Mouse (Mus musculus) intestine, embryonic 15.5 days (tissue): ENCODE data around the gene Banf1. TPM values are rescaled to one million over a fixed set of nuclear protein-coding genes. Genes with fewer than 3 reads are reported as not detected.

ENCODE experiments used
- ATAC-seq: fragments of 200-750 bp; cut with Nextera tagmentation; 2 replicates; pipeline ENCODE4 v1.8.0; 2017; ENCODE audit warnings: moderate TSS enrichment, moderate library complexity
- H3K27ac ChIP-seq: fragments of 300-500 bp; sonication (generic); 2 replicates; pipeline ENCODE4 v1.5.1; 2015; ENCODE audit warnings: mild to moderate bottlenecking, inconsistent platforms
- H3K27me3 ChIP-seq: fragments of 300-500 bp; sonication (generic); replicated peaks from 2 replicates; pipeline ENCODE4 v1.6.1; 2015; ENCODE audit warnings: inconsistent platforms
- H3K36me3 ChIP-seq: fragments of 300-500 bp; sonication (generic); 2 replicates; pipeline ENCODE4 v1.6.1; 2015; ENCODE audit warnings: inconsistent platforms
- H3K4me1 ChIP-seq: fragments of 300-500 bp; sonication (generic); replicated peaks from 2 replicates; pipeline ENCODE4 v1.6.1; 2015; ENCODE audit warnings: inconsistent platforms
- H3K4me2 ChIP-seq: fragments of 300-500 bp; sonication (generic); replicated peaks from 2 replicates; pipeline ENCODE4 v1.6.1; 2015; ENCODE audit warnings: mild to moderate bottlenecking, inconsistent platforms
- H3K4me3 ChIP-seq: fragments of 300-500 bp; sonication (generic); replicated peaks from 2 replicates; pipeline ENCODE4 v1.5.1; 2015; ENCODE audit warnings: inconsistent platforms
- H3K9ac ChIP-seq: fragments of 300-500 bp; sonication (generic); 2 replicates; pipeline ENCODE4 v1.6.1; 2015; ENCODE audit warnings: inconsistent platforms
- H3K9me3 ChIP-seq: fragments of 300-500 bp; sonication (generic); 2 replicates; pipeline ENCODE4 v1.6.1; 2016; ENCODE audit warnings: inconsistent platforms
- WGBS: fragments of 180-500 bp; shearing (Covaris S2); methylation state at CpG from one replicate; pipeline ENCODE4 v1.1.7; 2015; 5-methylcytosine and 5-hydroxymethylcytosine counted together
- polyA plus RNA-seq: library from polyadenylated mRNA; unstranded; fragments of >200 nt; fragmentation: Nextera tagmentation; extraction: Ambion mirVana; gene quantifications from 2 replicates; pipeline ENCODE4 v1.2.1, GENCODE M21; 2015

Banf1 gene
- polyA plus RNA-seq, 1 experiment from 2014 or later: 474 TPM

- no peak overlapping the region for H3K4me2 ChIP-seq
- no peak for ATAC-seq
These were observed 21.5 kb downstream of the Banf1 start for GRCm38 (mm10) chr19:5345297-5346131.

GRCm38 (mm10) chr19:5341360-5341759, 25.6 kb downstream of the Banf1 start:
- Histone ChIP-seq H3K9me3 (no peaks in the 10 kb centered on the region), H3K9ac (no peak overlapping the region), H3K36me3 (no peaks in the 10 kb centered on the region), H3K4me1 (no peaks in the 10 kb centered on the region), H3K27me3 (no peaks in the 10 kb centered on the region), H3K4me3 (no peak overlapping the region), H3K27ac (no peak overlapping the region), H3K4me2 (no peak overlapping the region)
- ATAC-seq: no peak
- 90% methylated on average over 7 of the region's 7 CpGs for whole genome bisulfite sequencing

More at GRCm38 (mm10) chr19:5345297-5346131, 21.5 kb downstream of the Banf1 start:
- Histone ChIP-seq H3K9me3 (no peaks in the 10 kb centered on the region), H3K27ac (no peak overlapping the region), H3K4me1 (peaks cover 4% of the 10 kb centered on the region; the same call in 1 of the 2 replicates), H3K9ac (no peak overlapping the region), H3K27me3 (no peaks in the 10 kb centered on the region), H3K36me3 (no peaks in the 10 kb centered on the region), H3K4me3 (no peak overlapping the region)
- WGBS: 70% methylated on average over 6 of the region's 6 CpGs

- H3K27ac ChIP-seq: no peak overlapping the region
- no peak for ATAC-seq
- no peaks in the 10 kb centered on the region for H3K27me3 ChIP-seq
- WGBS: 20% methylated on average over 5 of the region's 5 CpGs
- H3K36me3 ChIP-seq: no peaks in the 10 kb centered on the region
- no peaks in the 10 kb centered on the region for H3K4me1 ChIP-seq
- H3K4me3 ChIP-seq: no peak overlapping the region
- H3K9ac ChIP-seq: no peak overlapping the region
- H3K9me3 ChIP-seq: no peaks in the 10 kb centered on the region
- H3K4me2 ChIP-seq: no peak overlapping the region
These were observed 29.0 kb downstream of the Banf1 start for GRCm38 (mm10) chr19:5337975-5338374.

GRCm38 (mm10) chr19:5335441-5335840, 31.5 kb downstream of the Banf1 start, which contains the start of gene Catsper1:
TSS of gene Catsper1 (plus strand) at chr19:5335741.
- H3K36me3 ChIP-seq: no peaks in the 10 kb centered on the region
- WGBS: 86% methylated on average over 6 of the region's 6 CpGs
- H3K4me2 ChIP-seq: no peak within 1 kb of the TSS
- ATAC-seq: no peak
- no peaks in the 10 kb centered on the region for H3K9me3 ChIP-seq
- H3K4me1 ChIP-seq: no peaks in the 10 kb centered on the region
- H3K27me3 ChIP-seq: no peaks in the 10 kb centered on the region
- no peak within 1 kb of the TSS for H3K27ac ChIP-seq
- no peak within 1 kb of the TSS for H3K4me3 ChIP-seq
- no peak within 1 kb of the TSS for H3K9ac ChIP-seq

GRCm38 (mm10) chr19:5334741-5335140, 32.2 kb downstream of the Banf1 start:
- H3K9me3 ChIP-seq: no peaks in the 10 kb centered on the region
- no peak overlapping the region for H3K9ac ChIP-seq
- H3K36me3 ChIP-seq: no peaks in the 10 kb centered on the region
- H3K27me3 ChIP-seq: no peaks in the 10 kb centered on the region
- H3K4me1 ChIP-seq: no peaks in the 10 kb centered on the region
- H3K27ac ChIP-seq: no peak overlapping the region
- ATAC-seq: no peak
- H3K4me3 ChIP-seq: no peak overlapping the region
- 72% methylated on average over 5 of the region's 5 CpGs for WGBS
- no peak overlapping the region for H3K4me2 ChIP-seq

GRCm38 (mm10) chr19:5327970-5328369, 39.0 kb downstream of the Banf1 start:
- no peak overlapping the region for H3K9ac ChIP-seq
- no peaks in the 10 kb centered on the region for H3K9me3 ChIP-seq
- 71% methylated on average over 19 of the region's 19 CpGs for WGBS
- no peaks in the 10 kb centered on the region for H3K36me3 ChIP-seq
- no peak overlapping the region for H3K4me3 ChIP-seq
- no peak overlapping the region for H3K4me2 ChIP-seq
- no peak for ATAC-seq
- no peaks in the 10 kb centered on the region for H3K27me3 ChIP-seq
- H3K27ac ChIP-seq: no peak overlapping the region
- H3K4me1 ChIP-seq: no peaks in the 10 kb centered on the region

GRCm38 (mm10) chr19:5323801-5324200, 43.2 kb downstream of the Banf1 start:
- H3K27me3 ChIP-seq: no peaks in the 10 kb centered on the region
- no peaks in the 10 kb centered on the region for H3K36me3 ChIP-seq
- no peaks in the 10 kb centered on the region for H3K4me1 ChIP-seq
- no peak overlapping the region for H3K9ac ChIP-seq
- 48% methylated on average over 17 of the region's 17 CpGs for WGBS
- no peak for ATAC-seq
- H3K4me2 ChIP-seq: no peak overlapping the region; the same call in 1 of the 2 replicates
- no peak overlapping the region for H3K4me3 ChIP-seq
- no peaks in the 10 kb centered on the region for H3K9me3 ChIP-seq
- no peak overlapping the region for H3K27ac ChIP-seq

Other genes with a start within 250 kb of the Banf1 start
- gene Klc2, start 248.6 kb downstream of the Banf1 start, polyA plus RNA-seq: 12.1 and 16.6 TPM in 2 replicates
- gene Pacs1, start 94.0 kb downstream of the Banf1 start, polyA plus RNA-seq: 15.6 and 15.8 TPM in 2 replicates
- gene Sf3b2, start 71.7 kb downstream of the Banf1 start, polyA plus RNA-seq: 282 and 289 TPM in 2 replicates
- 2.1 and 2.4 TPM in 2 replicates for gene Gal3st3, start 68.8 kb downstream of the Banf1 start, polyA plus RNA-seq
- gene Catsper1, start 31.4 kb downstream of the Banf1 start, polyA plus RNA-seq: not detected in 2 replicates
- gene Cst6, start 17.6 kb downstream of the Banf1 start, polyA plus RNA-seq: 15.9 and 19.8 TPM in 2 replicates
- 53.9 and 58.2 TPM in 2 replicates for gene Eif1ad, start 427 bp downstream of the Banf1 start, polyA plus RNA-seq
- gene Sart1, start 21.5 kb upstream of the Banf1 start, polyA plus RNA-seq: 61.2 and 66.4 TPM in 2 replicates
- 4.3 and 10.8 TPM in 2 replicates for gene Tsga10ip, start 35.4 kb upstream of the Banf1 start, polyA plus RNA-seq
- 198 and 200 TPM in 2 replicates for gene Drap1, start 57.8 kb upstream of the Banf1 start, polyA plus RNA-seq
- gene AI837181, start 58.0 kb upstream of the Banf1 start, polyA plus RNA-seq: 42.6 and 45.8 TPM in 2 replicates
- not detected in 2 replicates for gene Fosl1, start 80.4 kb upstream of the Banf1 start, polyA plus RNA-seq
- 8.2 and 8.7 TPM in 2 replicates for gene Ccdc85b, start 90.7 kb upstream of the Banf1 start, polyA plus RNA-seq
- gene Fibp, start 93.4 kb upstream of the Banf1 start, polyA plus RNA-seq: 95.1 and 99.4 TPM in 2 replicates
- gene Ctsw, start 101.3 kb upstream of the Banf1 start, polyA plus RNA-seq: 2.1 and 2.9 TPM in 2 replicates
- 118 TPM in 2 replicates for gene Efemp2, start 106.8 kb upstream of the Banf1 start, polyA plus RNA-seq
- gene Mus81, start 121.2 kb upstream of the Banf1 start, polyA plus RNA-seq: 29.5 and 29.8 TPM in 2 replicates
- gene Cfl1, start 123.3 kb upstream of the Banf1 start, polyA plus RNA-seq: 2,332 and 2,514 TPM in 2 replicates
- not detected in 2 replicates for gene 1700020D05Rik, start 136.6 kb upstream of the Banf1 start, polyA plus RNA-seq
- gene Snx32, start 143.4 kb upstream of the Banf1 start, polyA plus RNA-seq: 7.2 and 8.0 TPM in 2 replicates
- 19.3 TPM in 2 replicates for gene Ovol1, start 193.5 kb upstream of the Banf1 start, polyA plus RNA-seq
- gene Ap5b1, start 200.9 kb upstream of the Banf1 start, polyA plus RNA-seq: 7.9 and 9.9 TPM in 2 replicates
- 128 and 149 TPM in 2 replicates for gene Rnaseh2c, start 234.7 kb upstream of the Banf1 start, polyA plus RNA-seq
- gene Kat5, start 243.1 kb upstream of the Banf1 start, polyA plus RNA-seq: 44.1 and 47.3 TPM in 2 replicates